Mouse (Mus musculus): ENCODE measurements at regions not wholly inside any gene's neighbourhood (a gene's known extent, or its start where the extent isn't known, plus 50 kb on each side); places are given as distances from the start of the nearest gene placed in this dataset.

GRCm38 (mm10) chr12:9847034-9847433 is 277.1 kb downstream of the Osr1 start:
- no peak for DNase-seq (ENCODE audit: low read depth, low spot score)

GRCm38 (mm10) chr12:9847465-9848205 is 277.7 kb downstream of the Osr1 start:
- DNase-seq (ENCODE audit: low read depth, low spot score), result no peak

- DNase-seq (ENCODE audit: low read depth, low spot score), result no peak
These were observed 285.6 kb downstream of the Osr1 start for GRCm38 (mm10) chr12:9855503-9856024.

- no peak for DNase-seq (ENCODE audit: low read depth, low spot score)
These were observed 286.3 kb downstream of the Osr1 start for GRCm38 (mm10) chr12:9856128-9856621.

- DNase-seq (ENCODE audit: low read depth, low spot score), result no peak
These were observed 288.1 kb downstream of the Osr1 start for GRCm38 (mm10) chr12:9857990-9858389.

- DNase-seq (ENCODE audit: low read depth, low spot score), result no peak
These were observed 292.4 kb downstream of the Osr1 start for GRCm38 (mm10) chr12:9862301-9862700.

- no peak for DNase-seq (ENCODE audit: low read depth, low spot score)
These were observed 302.3 kb downstream of the Osr1 start for GRCm38 (mm10) chr12:9872236-9872635.

GRCm38 (mm10) chr12:9873214-9873613 is 303.3 kb downstream of the Osr1 start:
- no peak for DNase-seq (ENCODE audit: low read depth, low spot score)

- DNase-seq (ENCODE audit: low read depth, low spot score), result no peak
These were observed 304.9 kb downstream of the Osr1 start for GRCm38 (mm10) chr12:9874823-9875222.

- DNase-seq (ENCODE audit: low read depth, low spot score), result no peak
These were observed 312.2 kb downstream of the Osr1 start for GRCm38 (mm10) chr12:9881953-9882623.

GRCm38 (mm10) chr12:9883037-9883730 is 313.3 kb downstream of the Osr1 start:
- DNase-seq (ENCODE audit: low read depth, low spot score), result no peak

GRCm38 (mm10) chr12:9894521-9894920 is 324.6 kb downstream of the Osr1 start:
- DNase-seq (ENCODE audit: low read depth, low spot score), result no peak

GRCm38 (mm10) chr12:9897980-9898379 is 328.1 kb downstream of the Osr1 start:
- no peak for DNase-seq (ENCODE audit: low read depth, low spot score)

- DNase-seq (ENCODE audit: low read depth, low spot score), result peak; percentile 12
These were observed 328.5 kb downstream of the Osr1 start for GRCm38 (mm10) chr12:9898420-9898819.

GRCm38 (mm10) chr12:9901948-9902347 is 332.0 kb downstream of the Osr1 start:
- no peak for DNase-seq (ENCODE audit: low read depth, low spot score)

GRCm38 (mm10) chr12:9903702-9904231 is 333.9 kb downstream of the Osr1 start:
- DNase-seq (ENCODE audit: low read depth, low spot score), result no peak

GRCm38 (mm10) chr12:9912333-9912732 is 342.4 kb downstream of the Osr1 start:
- no peak for DNase-seq (ENCODE audit: low read depth, low spot score)

GRCm38 (mm10) chr12:9915726-9916140 is 345.8 kb downstream of the Osr1 start:
- DNase-seq (ENCODE audit: low read depth, low spot score), result no peak

GRCm38 (mm10) chr12:9918026-9918425 is 348.1 kb downstream of the Osr1 start:
- DNase-seq (ENCODE audit: low read depth, low spot score), result no peak

GRCm38 (mm10) chr12:9919007-9919406 is 349.1 kb downstream of the Osr1 start:
- DNase-seq (ENCODE audit: low read depth, low spot score), result no peak

- DNase-seq (ENCODE audit: low read depth, low spot score), result no peak
These were observed 349.5 kb downstream of the Osr1 start for GRCm38 (mm10) chr12:9919433-9919832.

GRCm38 (mm10) chr12:9920401-9920800 is 350.5 kb downstream of the Osr1 start:
- no peak for DNase-seq (ENCODE audit: low read depth, low spot score)

Measured in mesoderm, embryonic 11.5 days (tissue).